Mouse (Mus musculus) midbrain, embryonic 14.5 days (tissue): ENCODE measurements around the gene Fgfr2. TPM values are rescaled to one million over a fixed set of nuclear protein-coding genes. Genes with fewer than 3 reads are reported as not detected.

Experiments
- ATAC-seq: fragments of 200-750 bp; cut with Nextera tagmentation; 2 replicates; pipeline ENCODE4 v1.8.0; 2017; ENCODE audit warnings: moderate number of reproducible peaks, moderate library complexity; ENCODE audit not compliant: low FRiP score, low TSS enrichment
- DNase-seq: peaks from one replicate; pipeline ENCODE4 v3.0.0-alpha.2; 2015
- H3K27ac ChIP-seq: fragments of 300-500 bp; sonication (generic); replicated peaks from 2 replicates; pipeline ENCODE4 v1.5.1; 2014; ENCODE audit warnings: mild to moderate bottlenecking, low read depth, low read length, moderate library complexity
- H3K27me3 ChIP-seq: fragments of 300-500 bp; sonication (generic); 2 replicates; pipeline ENCODE4 v1.6.1; 2014; ENCODE audit warnings: low read length, control low read depth, mixed read lengths; ENCODE audit not compliant: control insufficient read depth, insufficient read depth
- H3K36me3 ChIP-seq: fragments of 300-500 bp; sonication (generic); 2 replicates; pipeline ENCODE4 v1.6.1; 2014; ENCODE audit warnings: low read length, control low read depth; ENCODE audit not compliant: control insufficient read depth, insufficient read depth
- H3K4me1 ChIP-seq: fragments of 300-500 bp; sonication (generic); 2 replicates; pipeline ENCODE4 v1.6.1; 2014; ENCODE audit warnings: mild to moderate bottlenecking, antibody characterized with exemption, low read length, control low read depth; ENCODE audit not compliant: control insufficient read depth, insufficient read depth
- H3K4me2 ChIP-seq: fragments of 300-500 bp; sonication (generic); 2 replicates; pipeline ENCODE4 v1.6.1; 2014; ENCODE audit warnings: mild to moderate bottlenecking, low read length, moderate library complexity
- H3K4me3 ChIP-seq: fragments of 300-500 bp; sonication (generic); replicated peaks from 2 replicates; pipeline ENCODE4 v1.5.1; 2014; ENCODE audit warnings: low read depth, low read length
- H3K9ac ChIP-seq: fragments of 300-500 bp; sonication (generic); replicated peaks from 2 replicates; pipeline ENCODE4 v1.6.1; 2014; ENCODE audit warnings: mild to moderate bottlenecking, low read length, moderate library complexity
- H3K9me3 ChIP-seq: fragments of 300-500 bp; sonication (generic); 2 replicates; pipeline ENCODE4 v1.6.1; 2016; ENCODE audit warnings: low read length, control low read depth, mixed read lengths; ENCODE audit not compliant: control insufficient read depth
- WGBS: fragments of 180-500 bp; shearing (Covaris S2); extraction: QIAGEN DNeasy Blood & Tissue Kit; methylation state at CpG from one replicate; pipeline ENCODE4 v1.1.7; 2014; 5-methylcytosine and 5-hydroxymethylcytosine counted together
- polyA plus RNA-seq: library from polyadenylated mRNA; unstranded; fragments of >200 nt; fragmentation: Nextera tagmentation; extraction: Ambion mirVana; gene quantifications from 2 replicates; pipeline ENCODE4 v1.2.1, GENCODE M21; 2014

Fgfr2 gene
- polyA plus RNA-seq, 1 experiment from 2014 or later = 28.1 TPM

- WGBS = 62% methylated on average over 12 of the region's 12 CpGs
- H3K4me2 ChIP-seq = no peak overlapping the region
- no peaks in the 10 kb centered on the region for H3K9me3 ChIP-seq
- H3K4me1 ChIP-seq = peaks cover 4% of the 10 kb centered on the region; the same call in 1 of the 2 replicates
- no peak overlapping the region for H3K4me3 ChIP-seq
- H3K27me3 ChIP-seq = no peaks in the 10 kb centered on the region
- no peak overlapping the region for H3K9ac ChIP-seq
- peaks cover 3% of the 10 kb centered on the region; the same call in 1 of the 2 replicates for H3K36me3 ChIP-seq
- no peak overlapping the region for H3K27ac ChIP-seq
- no peak; the same call in 1 of the 2 replicates for ATAC-seq
- DNase-seq = peak; percentile 88
Measured at GRCm38 (mm10) chr7:132638446-132639087, 484.6 kb downstream of the Fgfr2 start.

GRCm38 (mm10) chr7:132637292-132637691 lies 485.9 kb downstream of the Fgfr2 start:
- Histone ChIP-seq H3K9me3 (no peaks in the 10 kb centered on the region), H3K27ac (no peak overlapping the region), H3K4me1 (peaks cover 4% of the 10 kb centered on the region; the same call in 1 of the 2 replicates), H3K9ac (no peak overlapping the region), H3K36me3 (peaks cover 3% of the 10 kb centered on the region; the same call in 1 of the 2 replicates), H3K4me3 (no peak overlapping the region), H3K27me3 (no peaks in the 10 kb centered on the region), H3K4me2 (no peak overlapping the region)
- WGBS = 14% methylated on average over 12 of the region's 12 CpGs
- ATAC-seq (no peak), DNase-seq (peak; percentile 12)

- no peak overlapping the region for H3K4me2 ChIP-seq
- peak; percentile 65 for DNase-seq
- H3K4me3 ChIP-seq = no peak overlapping the region
- no peak for ATAC-seq
- H3K9me3 ChIP-seq = no peaks in the 10 kb centered on the region
- H3K27me3 ChIP-seq = no peaks in the 10 kb centered on the region
- no peaks in the 10 kb centered on the region for H3K36me3 ChIP-seq
- WGBS = 66% methylated on average over 11 of the region's 11 CpGs
- no peak overlapping the region for H3K27ac ChIP-seq
- H3K4me1 ChIP-seq = no peaks in the 10 kb centered on the region
- no peak overlapping the region for H3K9ac ChIP-seq
Measured at GRCm38 (mm10) chr7:132631313-132631712, 491.8 kb downstream of the Fgfr2 start.

GRCm38 (mm10) chr7:132627448-132627847 lies 495.7 kb downstream of the Fgfr2 start:
- no peaks in the 10 kb centered on the region for H3K36me3 ChIP-seq

GRCm38 (mm10) chr7:132626174-132626573 lies 497.0 kb downstream of the Fgfr2 start:
- no peak overlapping the region for H3K4me2 ChIP-seq
- WGBS = 53% methylated on average over 4 of the region's 4 CpGs
- no peaks in the 10 kb centered on the region for H3K36me3 ChIP-seq
- H3K4me3 ChIP-seq = no peak overlapping the region
- no peaks in the 10 kb centered on the region for H3K9me3 ChIP-seq
- H3K27me3 ChIP-seq = no peaks in the 10 kb centered on the region
- DNase-seq (peak; percentile 23), ATAC-seq (no peak)
- no peak overlapping the region for H3K27ac ChIP-seq
- H3K9ac ChIP-seq = no peak overlapping the region
- no peaks in the 10 kb centered on the region for H3K4me1 ChIP-seq

More at GRCm38 (mm10) chr7:132627448-132627847, 495.7 kb downstream of the Fgfr2 start:
- Histone ChIP-seq H3K27me3 (no peaks in the 10 kb centered on the region), H3K4me1 (no peaks in the 10 kb centered on the region), H3K9me3 (no peaks in the 10 kb centered on the region), H3K4me2 (no peak overlapping the region), H3K4me3 (no peak overlapping the region), H3K27ac (no peak overlapping the region), H3K9ac (no peak overlapping the region)
- ATAC-seq = no peak
- 90% methylated on average over 3 of the region's 3 CpGs for WGBS
- no peak for DNase-seq

- Histone ChIP-seq H3K27ac (no peak overlapping the region), H3K9ac (no peak overlapping the region), H3K4me1 (no peaks in the 10 kb centered on the region), H3K27me3 (no peaks in the 10 kb centered on the region), H3K4me3 (no peak overlapping the region), H3K9me3 (no peaks in the 10 kb centered on the region), H3K36me3 (no peaks in the 10 kb centered on the region), H3K4me2 (no peak overlapping the region)
- DNase-seq (no peak), ATAC-seq (no peak)
- 84% methylated on average over 10 of the region's 10 CpGs for WGBS
Measured at GRCm38 (mm10) chr7:132624161-132624560, 499.0 kb downstream of the Fgfr2 start.

- Histone ChIP-seq H3K4me1 (no peaks in the 10 kb centered on the region), H3K4me2 (no peak overlapping the region), H3K36me3 (no peaks in the 10 kb centered on the region), H3K9me3 (no peaks in the 10 kb centered on the region), H3K9ac (no peak overlapping the region), H3K27ac (no peak overlapping the region), H3K4me3 (no peak overlapping the region), H3K27me3 (no peaks in the 10 kb centered on the region)
- ATAC-seq (no peak), DNase-seq (no peak)
- 86% methylated on average over 15 of the region's 15 CpGs for WGBS
Measured at GRCm38 (mm10) chr7:132619975-132620918, 502.9 kb downstream of the Fgfr2 start.

GRCm38 (mm10) chr7:132619549-132619948 lies 503.6 kb downstream of the Fgfr2 start:
- 84% methylated on average over 8 of the region's 8 CpGs for WGBS
- Histone ChIP-seq H3K4me2 (no peak overlapping the region), H3K9ac (no peak overlapping the region), H3K27ac (no peak overlapping the region), H3K36me3 (no peaks in the 10 kb centered on the region), H3K27me3 (no peaks in the 10 kb centered on the region), H3K9me3 (no peaks in the 10 kb centered on the region), H3K4me1 (no peaks in the 10 kb centered on the region), H3K4me3 (no peak overlapping the region)
- ATAC-seq = no peak
- no peak for DNase-seq
